Mouse (Mus musculus): ENCODE data around the gene Phrf1.

The Phrf1 gene

DNA sequence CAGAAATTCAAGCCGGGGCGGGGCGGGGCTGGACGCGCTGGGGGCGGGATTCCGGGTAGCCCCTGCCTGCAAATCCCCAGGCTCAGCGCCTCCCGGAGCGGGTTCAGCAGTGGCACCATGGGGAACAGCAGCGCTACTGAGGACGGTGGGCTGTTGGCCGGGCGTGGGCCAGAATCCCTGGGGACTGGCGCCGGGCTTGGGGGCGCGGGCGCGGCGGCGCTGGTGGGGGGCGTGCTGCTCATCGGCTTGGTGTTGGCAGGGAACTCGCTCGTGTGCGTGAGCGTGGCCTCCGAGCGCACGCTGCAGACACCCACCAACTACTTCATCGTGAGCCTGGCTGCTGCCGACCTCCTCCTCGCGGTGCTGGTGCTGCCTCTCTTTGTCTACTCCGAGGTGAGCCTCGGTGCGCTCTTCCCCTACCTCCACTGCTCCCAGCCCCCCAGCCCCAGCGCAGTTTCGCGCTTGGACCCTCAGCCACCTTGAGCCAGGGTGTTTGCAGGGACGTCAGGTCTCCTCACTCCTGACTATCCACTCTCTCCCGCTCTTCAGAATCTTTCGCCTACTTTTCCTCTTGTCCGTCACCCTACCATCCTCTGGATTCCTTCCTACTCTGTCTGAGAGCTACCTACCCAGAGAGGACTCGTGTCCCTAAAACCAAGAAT, 63.5 kb downstream of the Phrf1 start, which contains the start of gene Drd4:
TSS of gene Drd4 (plus strand) at position 86 of the 662 bp plus-strand sequence.
- no peak for DNase-seq (ENCODE audit: low read depth in 1 of 2, low spot score in 2 of 2)

DNA sequence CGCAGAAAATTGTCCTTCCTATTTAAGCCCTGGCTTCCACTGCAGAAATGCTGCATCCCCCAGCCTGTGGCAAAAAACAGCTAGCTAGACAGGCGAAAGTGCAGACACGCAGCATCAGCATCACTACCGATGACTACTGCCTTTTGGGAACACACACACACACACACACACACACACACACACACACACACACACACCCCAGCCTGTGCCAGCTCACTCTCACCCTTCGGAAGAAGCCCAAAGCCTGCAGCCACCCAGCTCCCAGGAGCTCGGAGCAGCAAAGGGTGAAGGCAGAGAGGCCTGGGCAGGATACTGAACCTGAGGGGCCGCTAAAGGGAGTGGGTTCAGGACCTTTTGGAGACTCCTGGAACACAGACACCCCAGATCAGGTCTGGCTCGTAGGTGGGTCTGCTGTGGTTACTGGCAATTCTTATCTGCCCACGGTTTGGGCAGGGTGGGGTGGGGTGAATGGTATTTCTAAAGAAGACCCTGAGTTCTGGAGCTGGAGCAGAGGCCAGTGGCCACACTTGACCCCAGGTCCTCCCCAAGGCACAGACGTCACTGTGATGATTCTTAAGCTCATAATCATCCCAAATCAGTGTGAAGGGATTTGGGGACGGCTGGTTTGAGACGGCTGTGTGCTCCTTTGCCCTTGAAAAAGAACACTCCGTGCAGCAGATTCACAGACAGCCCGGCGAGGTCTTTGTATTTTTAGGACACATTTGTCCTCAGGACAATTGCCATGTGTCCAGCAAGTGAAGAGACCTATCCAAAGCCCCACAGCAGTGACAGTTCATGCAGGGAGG, 64.2 kb downstream of the Phrf1 start:
- DNase-seq (ENCODE audit: low read depth in 1 of 2, low spot score in 2 of 2) = no peak

DNA sequence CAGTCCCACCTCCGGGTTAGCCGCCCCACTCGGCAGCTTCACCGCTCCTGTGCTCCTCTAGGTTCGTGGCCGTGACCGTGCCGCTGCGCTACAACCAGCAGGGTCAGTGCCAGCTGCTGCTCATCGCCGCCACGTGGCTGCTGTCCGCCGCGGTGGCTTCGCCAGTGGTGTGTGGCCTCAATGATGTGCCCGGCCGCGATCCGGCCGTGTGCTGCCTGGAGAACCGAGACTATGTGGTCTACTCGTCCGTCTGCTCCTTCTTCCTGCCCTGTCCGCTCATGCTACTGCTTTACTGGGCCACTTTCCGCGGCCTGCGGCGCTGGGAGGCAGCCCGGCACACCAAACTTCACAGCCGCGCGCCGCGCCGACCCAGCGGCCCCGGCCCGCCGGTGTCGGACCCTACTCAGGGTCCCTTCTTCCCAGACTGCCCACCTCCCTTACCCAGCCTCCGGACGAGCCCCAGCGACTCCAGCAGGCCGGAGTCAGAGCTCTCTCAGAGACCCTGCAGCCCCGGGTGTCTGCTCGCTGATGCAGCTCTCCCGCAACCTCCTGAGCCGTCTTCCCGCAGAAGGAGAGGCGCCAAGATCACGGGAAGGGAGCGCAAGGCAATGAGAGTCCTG, 65.4 kb downstream of the Phrf1 start:
- no peak for DNase-seq (ENCODE audit: low read depth in 1 of 2, low spot score in 2 of 2)

DNA sequence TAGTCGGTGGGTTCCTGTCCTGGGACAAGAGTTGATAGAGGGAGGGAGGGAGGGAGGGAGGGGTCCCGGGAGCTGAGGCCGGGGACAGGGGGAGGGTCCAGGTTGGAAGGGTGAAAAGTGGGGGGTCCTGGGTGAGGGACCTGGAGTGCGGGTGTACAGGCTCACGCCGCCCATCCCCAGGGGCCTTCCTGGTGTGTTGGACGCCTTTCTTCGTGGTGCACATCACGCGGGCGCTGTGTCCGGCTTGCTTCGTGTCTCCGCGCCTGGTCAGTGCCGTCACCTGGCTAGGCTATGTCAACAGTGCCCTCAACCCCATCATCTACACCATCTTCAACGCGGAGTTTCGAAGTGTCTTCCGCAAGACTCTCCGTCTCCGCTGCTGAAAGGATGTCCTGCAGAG, 65.9 kb downstream of the Phrf1 start:
- no peak for DNase-seq (ENCODE audit: low read depth in 1 of 2, low spot score in 2 of 2)

DNA sequence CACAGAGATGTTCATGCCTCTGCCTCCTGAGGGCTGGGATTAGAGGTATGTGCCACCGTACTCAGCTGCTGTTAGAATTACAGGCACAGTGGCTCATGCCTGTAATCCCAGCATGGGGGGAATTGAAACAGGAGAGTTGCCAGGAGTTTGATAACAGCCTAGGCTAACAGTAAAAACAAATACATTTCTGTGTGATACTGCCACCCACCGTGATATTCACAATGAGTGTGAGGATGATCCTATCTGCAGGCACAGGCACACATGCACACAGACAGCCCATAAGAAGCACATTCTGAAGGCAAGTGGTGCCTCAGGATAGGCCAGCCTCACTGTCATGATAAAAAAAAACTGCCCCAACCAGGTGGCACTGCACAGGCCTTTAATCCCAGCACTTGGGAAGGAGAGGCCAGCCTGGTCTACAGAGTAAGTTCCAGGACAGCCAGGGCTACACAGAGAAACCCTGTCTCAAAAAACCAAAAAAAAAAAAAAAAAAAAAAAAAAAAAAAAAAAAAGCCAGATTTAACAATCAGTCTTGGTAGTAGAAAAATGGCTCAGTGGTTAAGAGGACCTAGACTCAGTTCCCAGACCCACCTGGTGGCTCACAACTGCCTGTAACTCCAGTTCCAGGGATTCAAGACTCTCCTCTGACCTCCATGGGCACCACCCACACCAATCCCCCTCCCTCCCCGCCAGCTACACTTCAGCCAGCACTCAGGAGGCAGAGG, 69.5 kb downstream of the Phrf1 start:
- no peak for DNase-seq (ENCODE audit: low read depth in 1 of 2, low spot score in 2 of 2)

DNA sequence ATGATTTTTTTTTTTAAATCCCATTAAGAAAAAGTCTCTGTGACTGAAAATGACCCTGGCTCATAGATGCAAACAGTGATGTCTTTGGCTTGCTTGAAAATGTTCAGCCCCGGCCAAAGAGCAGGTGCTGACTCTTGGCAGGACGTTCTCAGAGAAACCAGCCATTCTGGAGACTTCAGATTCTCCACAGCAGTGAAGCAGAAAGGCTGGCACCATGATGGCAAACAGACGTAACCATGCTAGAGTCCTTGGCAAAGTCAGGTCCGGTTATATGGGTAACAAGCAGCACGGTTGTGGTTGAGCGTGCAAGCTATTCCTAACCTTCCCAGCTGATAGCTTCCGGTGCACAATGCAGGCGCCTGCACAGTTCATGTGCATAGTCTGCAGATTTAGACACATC, 70.6 kb downstream of the Phrf1 start:
- no peak for DNase-seq (ENCODE audit: low read depth in 1 of 2, low spot score in 2 of 2)

DNA sequence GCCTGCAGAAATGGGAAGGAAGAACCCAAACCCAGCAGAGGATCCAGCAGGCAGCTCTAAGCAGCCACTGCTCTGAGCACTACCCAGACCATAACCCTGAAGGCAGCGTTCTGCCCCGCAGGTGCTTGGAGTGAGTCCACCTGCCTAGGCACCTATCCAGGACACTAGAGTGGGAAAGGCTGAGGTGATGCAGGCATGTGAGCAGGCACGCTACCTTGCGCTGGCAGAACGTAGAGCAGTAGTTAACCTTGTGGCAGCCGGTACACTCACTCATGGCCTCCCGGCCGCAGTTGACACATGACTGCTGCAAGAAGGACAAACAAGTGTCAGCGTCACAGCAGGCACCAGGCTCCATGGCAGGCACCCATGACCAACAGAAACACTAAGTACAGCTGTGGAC, 72.8 kb downstream of the Phrf1 start:
- no peak for DNase-seq (ENCODE audit: low read depth in 1 of 2, low spot score in 2 of 2)

DNA sequence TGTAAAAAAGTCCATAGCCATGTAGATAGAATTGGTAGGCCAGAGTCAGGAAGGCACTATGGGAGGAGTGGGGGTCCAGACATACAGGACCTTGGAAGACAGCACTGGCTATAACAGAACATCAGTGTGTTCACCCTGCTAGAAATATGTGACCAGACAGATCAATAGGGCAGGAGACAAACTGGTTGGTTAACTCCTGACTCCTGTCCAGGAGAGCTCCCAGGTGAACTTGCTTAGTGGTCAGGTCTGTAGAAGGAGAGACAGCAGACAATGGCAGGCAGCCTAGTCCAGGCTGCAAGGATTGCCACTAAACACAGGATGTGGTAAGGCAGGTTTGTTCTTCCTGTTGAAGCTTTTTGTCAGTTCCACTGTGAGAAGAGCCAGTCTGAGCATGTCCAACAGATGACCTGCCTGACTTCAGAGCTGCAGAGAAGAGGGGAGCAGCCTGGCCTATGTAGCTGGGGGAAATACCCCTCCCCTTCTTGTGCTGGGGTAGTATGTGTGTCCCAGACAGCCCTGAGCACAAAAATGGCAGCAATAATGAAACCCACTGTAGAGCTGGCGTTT, 74.2 kb downstream of the Phrf1 start:
- no peak for DNase-seq (ENCODE audit: low read depth in 1 of 2, low spot score in 2 of 2)

DNA sequence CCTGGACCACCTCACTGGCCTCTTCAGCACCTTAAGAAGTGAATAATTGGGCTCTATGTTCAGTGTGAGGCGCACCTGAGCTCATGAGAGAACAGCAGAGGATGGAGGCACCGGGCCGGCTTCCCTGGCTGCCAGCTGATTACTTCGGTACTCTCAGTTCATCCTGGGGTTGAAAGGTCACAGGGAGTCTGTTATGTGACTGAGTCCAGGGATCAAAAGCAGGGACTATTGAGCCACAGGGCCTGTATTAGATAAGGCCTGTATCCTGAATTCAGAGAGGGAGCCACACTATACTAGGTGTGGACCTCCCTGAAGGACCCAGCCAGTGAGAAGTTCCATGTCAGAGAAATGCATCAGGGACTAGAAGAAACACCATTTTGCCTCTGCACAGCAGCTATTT, 76.0 kb downstream of the Phrf1 start:
- DNase-seq (ENCODE audit: low read depth in 1 of 2, low spot score in 2 of 2) = no peak

All from monocyte, adult 2 months (primary cell).